Mouse (Mus musculus): ENCODE results near the gene Nr1h2. TPM values are rescaled to one million over a fixed set of nuclear protein-coding genes. Genes with fewer than 3 reads are reported as not detected.
A peak's percentile ranks its signal among the peaks of the same experiment; 100 is the strongest.

Gene Nr1h2
- total RNA-seq, 2 experiments from 2014 or later: 81.4 to 105 TPM

DNA sequence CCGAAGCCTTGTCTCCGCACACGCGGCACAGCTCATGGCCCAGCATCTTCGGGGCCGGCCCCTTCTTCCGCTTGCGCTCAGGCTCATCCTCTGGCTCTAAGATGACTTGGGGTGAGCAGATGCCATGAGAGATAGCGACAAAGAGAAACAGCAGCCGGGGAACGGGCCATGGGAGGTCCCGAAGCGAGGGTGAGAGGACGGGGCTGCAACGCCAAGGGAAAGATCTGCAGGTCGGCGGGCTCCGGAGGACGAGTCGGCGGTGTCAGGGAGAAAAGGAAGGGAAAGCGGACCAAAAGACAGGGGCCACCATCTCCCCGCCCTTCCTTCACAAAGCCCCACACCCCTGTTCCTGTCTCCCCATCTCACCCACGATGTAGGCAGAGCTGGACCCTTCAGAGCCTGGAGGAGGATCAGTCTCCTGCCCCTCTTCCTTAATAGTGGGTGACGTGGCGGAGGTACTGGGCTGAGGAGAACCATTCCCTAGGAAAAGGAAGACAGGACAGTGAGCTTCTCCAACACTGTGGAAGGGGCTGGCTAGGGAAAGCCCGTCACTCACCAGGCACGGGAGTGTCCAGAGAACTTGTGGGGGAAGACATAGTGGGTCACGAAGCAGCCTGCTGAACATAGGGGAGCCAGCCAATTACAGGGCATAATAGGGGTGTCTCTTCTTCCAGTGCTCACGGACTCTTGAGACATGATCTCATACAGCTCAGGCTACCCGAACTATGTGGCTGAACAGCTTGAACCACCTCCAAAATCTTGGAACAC, 1.4 kb downstream of the Nr1h2 start:
- ATAC-seq (replicated peaks; ENCODE audit: low FRiP score, poor library complexity, severe bottlenecking): no peak

DNA sequence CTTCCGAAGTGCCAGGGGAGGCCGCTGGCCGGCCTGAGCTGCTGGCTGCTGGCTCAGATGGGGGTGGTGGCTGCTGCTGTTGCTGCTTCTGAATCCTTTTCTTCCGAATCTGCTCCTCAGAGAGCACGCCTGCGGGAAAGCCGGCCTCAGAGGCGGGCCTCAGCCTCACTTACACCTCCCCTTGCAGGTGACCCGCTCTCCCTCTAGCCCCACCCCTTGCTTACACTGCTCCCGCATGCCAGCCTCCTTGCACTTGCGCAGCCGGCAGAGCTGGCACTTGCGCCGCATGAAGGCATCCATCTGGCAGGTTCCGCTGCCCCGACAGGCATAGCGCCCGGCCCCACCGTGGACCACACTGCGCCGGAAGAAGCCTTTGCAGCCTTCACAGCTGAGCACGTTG, 2.0 kb downstream of the Nr1h2 start:
- ATAC-seq (replicated peaks; ENCODE audit: low FRiP score, poor library complexity, severe bottlenecking): no peak

DNA sequence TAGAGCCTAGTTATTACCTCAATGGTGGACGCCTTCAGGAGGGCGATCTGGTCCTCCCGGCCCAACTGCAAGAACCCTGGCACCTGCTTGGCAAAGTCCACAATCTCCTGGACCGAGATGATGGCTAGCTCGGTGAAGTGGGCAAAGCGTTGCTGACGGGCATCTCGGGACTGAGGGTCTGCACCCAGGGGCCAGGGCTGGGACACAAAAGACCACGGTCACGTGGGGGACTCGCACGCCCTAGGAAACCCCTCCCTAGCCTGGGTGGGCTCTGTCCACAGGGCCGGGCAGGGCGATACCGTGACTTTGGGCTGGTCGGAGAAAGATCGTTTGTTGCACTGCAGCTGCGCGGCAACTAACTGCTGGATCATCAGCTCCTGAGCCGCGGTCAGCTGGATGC, 2.5 kb downstream of the Nr1h2 start:
- ATAC-seq (replicated peaks; ENCODE audit: low FRiP score, poor library complexity, severe bottlenecking): no peak

DNA sequence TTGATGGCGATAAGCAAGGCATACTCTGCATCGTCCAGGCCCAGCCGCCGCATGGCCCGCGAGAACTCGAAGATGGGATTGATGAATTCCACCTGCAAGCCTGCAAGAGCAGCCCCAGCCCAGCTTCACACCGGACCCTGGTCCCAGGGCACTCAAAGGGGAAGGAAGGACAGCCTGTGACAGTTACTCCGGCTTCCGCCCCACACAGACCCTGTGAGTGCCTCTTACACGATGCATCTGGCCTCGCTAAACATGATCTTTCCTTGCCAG, 3.4 kb downstream of the Nr1h2 start:
- no peak for ATAC-seq (replicated peaks; ENCODE audit: low FRiP score, poor library complexity, severe bottlenecking)

DNA sequence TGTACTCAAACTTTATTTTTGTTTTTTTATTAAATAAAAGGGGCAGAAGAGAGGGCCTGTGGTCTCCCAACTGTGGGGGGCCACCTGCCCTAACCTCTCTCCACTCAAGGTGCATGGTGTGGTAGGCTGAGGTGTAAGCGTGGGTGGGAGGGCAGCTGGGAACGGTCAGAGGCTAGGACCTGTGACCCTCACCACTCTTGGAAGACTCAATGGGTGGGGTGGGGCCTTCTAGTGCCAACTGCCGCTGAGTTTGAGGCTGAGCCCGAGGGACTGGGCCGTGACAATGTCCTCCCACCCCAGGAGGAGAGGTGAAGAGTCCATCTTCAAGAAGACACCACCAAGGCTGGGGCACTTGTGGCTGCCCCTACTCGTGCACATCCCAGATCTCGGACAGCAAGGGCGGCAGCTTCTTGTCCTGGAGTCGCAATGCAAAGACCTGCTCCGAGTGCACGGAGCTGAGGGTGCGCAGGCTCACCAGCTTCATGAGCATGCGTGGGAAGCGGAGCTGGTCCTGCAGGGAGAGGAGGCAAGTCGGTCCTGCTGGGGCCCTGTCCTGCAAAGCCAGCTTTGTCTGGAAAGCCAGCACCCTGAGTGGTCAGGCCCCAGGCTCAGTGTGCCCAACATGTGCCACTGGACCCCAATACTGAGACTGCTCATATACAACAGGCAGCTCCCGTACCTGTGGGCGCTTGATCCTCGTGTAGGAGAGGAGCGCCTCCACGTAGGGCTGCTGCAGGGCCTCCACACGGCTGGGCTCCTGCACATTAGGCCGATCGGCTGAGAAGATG, 3.9 kb downstream of the Nr1h2 start:
- ATAC-seq (replicated peaks; ENCODE audit: low FRiP score, poor library complexity, severe bottlenecking): no peak

DNA sequence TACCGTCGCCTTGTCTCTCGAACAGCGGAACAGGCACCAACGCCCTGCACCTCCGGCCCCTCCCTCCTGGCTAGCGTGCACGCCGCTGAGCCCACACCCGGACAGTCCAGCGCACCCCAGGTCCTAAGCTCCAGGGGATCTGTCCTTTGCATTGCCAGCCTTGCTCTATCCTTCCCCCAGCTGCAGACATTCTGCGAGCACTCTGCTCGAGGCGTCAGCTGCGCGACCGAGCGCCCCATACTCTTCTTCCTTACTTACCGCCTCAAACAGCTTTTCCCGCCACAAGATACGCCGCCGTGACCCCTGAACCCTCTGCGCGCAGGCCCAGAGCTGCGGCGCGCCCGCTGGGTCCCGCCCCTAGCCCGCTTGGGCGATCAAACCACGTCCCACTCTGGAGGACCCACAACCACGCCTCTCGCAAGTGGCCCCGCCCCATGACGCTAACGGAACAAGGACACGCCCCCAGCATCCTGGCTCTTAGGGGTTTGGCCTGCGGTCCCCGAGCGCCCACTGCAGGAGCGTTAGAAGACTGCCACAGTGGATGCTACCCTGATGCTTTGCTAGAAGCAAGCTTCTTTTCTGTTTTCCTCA, 5.2 kb downstream of the Nr1h2 start, which contains the start of gene Pold1:
TSS of gene Pold1 (minus strand) at position 353 of the 591 bp plus-strand sequence.
- peak; percentile 86 for ATAC-seq (replicated peaks; ENCODE audit: low FRiP score, poor library complexity, severe bottlenecking)

DNA sequence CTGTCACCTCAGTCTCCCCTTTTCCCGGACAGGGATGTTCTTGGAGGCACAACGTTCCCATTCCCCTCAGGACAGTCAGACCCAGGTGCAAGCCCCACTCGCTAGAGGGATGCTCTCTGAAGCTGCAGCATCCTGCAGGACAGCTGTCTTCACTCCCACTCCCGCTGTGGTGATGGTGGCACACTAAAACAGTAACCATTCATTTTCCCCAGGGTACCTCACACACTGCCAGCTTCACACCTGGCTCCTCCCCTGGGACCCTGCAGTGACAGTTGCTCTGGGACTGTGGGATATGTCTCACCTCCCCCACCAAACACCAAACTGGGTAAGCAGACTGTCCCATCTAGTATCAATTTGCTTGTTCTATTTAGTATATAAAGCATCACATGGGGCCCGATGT, 6.0 kb downstream of the Nr1h2 start:
- ATAC-seq (replicated peaks; ENCODE audit: low FRiP score, poor library complexity, severe bottlenecking): no peak

DNA sequence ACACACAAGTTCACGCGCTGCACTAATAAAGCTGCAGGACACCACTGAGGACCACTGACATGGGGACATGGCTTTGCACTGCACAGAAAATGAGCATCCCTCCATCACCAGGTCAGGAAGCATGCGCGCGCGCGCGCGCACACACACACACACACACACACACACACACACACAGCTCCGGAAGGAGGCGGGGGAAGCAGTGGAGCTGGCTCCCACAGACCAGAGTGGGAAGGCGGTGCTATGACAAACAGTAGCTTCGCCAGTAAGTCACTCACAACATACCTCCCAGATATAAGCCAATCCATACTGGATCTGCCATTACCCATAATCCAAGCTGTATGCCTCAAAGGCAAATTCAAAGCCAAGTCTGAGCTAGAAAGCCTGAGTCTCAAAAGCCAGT, 6.7 kb downstream of the Nr1h2 start:
- no peak for ATAC-seq (replicated peaks; ENCODE audit: low FRiP score, poor library complexity, severe bottlenecking)

DNA sequence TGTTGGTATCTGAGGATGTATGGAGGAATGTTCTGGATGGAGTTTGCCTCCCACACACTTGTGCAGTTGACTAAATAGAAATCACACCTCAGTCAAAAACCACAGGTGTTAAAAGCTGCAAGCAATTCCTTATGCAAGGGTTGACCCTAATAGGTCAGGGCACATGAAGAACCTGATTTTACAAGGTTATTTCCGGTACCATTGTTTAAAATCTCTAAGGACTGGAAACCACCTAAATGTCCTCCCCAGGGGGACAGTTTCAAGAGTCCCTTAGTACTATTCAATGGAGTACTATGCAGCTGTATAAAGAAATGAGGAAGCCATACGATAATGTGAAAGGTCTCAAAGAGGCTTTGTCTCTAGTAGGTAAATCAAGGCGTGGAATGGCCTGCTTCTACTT, 7.5 kb downstream of the Nr1h2 start:
- no peak for ATAC-seq (replicated peaks; ENCODE audit: low FRiP score, poor library complexity, severe bottlenecking)

DNA sequence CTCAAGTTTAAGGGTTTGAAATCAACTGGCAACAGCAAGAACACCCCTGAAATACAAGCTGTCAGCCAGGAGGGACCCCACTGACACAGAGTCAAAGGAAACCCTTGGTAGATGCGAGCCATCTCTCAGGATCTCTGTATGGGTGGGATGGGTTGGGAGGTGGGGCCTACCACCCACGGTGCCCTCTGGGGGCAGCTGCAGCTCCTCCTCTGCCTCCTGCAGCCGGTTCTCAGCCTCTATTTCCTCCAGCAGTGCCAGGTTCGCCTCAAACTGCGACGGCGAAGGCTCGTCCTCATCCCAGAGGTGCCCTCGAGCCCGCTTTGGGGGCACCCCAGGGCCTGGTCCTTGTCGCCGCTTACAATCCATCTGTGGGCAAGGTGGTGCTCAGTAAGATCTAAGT, 10.7 kb downstream of the Nr1h2 start:
- ATAC-seq (replicated peaks; ENCODE audit: low FRiP score, poor library complexity, severe bottlenecking): no peak

DNA sequence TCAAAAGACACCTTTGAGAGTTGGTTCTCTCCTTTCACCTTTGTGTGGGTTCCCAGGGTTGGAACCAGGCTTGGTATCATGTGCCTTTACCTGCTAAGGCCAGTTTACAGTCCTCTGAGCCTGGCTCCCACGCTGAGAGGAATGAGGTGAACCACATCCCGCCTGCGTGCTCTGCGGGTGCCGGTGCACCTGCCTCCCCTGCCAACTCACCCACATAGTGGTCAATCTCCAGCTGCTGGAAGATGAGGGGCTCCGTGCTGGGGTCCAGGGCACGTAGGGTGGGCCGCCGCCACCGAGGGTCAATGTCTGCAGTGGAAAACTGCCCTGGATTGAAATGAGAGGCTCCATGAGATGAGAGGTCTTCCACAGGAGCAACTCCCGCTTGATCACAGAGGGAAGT, 11.2 kb downstream of the Nr1h2 start:
- ATAC-seq (replicated peaks; ENCODE audit: low FRiP score, poor library complexity, severe bottlenecking): no peak

DNA sequence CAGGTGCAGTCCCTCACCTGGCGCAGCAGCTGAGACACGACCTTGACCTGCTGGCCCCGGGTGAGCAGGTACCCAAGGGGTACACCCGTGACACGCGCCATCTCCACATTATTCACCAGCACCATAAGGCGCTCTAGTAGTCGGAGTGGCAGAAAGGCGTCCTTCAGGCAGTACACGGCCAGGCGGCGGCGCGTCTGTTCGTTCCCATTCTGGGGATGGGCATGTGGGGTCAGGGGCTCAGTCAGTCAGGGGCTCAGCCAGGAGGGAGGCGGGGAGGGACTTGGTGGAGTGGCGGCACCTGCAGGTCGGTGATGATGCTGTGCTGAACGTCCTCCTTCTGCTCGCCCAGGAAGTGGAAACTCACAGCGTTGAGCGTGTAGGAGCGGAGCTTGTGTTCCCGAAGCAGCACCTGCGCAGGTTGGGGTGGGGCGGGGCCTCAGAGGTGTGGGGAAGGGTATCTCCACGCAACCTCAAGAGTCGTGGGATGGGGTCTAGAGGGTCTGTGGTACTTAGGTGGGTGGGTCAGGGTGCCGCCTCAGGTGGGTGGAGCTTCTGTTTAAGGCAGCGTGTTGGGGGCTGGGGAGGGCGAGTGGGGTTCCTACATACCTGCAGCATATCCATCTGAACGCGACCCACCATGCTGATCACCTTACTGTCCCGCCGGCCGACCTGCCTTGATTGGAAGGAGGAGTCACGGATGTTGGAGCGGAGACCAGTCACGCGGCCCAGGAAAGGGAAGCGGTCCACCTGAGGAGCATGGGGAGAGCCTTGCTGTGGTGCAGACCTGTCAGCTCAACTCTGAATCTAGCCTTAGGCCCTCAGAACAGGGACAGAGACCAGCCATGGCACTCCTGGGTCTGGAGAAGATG, 14.8 kb downstream of the Nr1h2 start:
- no peak for ATAC-seq (replicated peaks; ENCODE audit: low FRiP score, poor library complexity, severe bottlenecking)

DNA sequence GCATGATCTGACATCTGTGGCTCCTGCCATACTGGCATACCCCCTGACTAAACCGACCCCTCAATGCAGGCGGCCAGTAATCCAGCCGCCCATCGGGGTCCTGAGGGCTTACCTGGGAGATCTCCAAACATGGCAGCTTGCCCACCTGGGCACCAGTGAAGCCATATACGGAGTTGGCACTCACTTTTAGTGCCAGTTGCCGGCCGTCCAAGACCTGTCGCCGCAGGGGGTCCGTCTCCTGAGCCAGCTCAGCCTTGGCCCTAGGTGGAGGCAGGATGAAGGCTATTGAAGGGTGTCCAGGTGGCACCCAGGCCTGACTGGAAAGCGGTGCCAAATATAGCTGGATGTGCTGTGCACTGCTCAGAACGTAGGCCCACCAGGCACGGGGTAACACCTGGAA, 16.3 kb downstream of the Nr1h2 start:
- ATAC-seq (replicated peaks; ENCODE audit: low FRiP score, poor library complexity, severe bottlenecking): no peak

DNA sequence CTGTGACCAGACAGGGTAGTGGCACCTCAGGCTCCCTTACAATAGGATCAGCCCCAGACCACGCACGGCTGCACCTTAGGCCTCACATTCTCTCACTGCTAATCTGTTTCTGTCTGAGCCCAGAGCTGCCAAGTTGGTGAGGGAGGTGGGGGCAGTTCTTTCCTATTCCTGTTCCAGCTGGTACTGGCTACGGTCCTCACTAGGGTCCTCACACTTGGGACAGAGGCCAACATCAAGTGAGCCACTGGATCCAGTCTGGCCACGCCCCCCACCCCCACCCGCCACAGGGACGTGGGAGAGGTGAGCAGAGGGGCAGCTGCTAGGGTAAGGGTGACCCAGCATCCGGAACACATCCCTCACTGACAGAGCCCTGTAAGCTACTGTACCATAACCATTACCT, 16.7 kb downstream of the Nr1h2 start:
- no peak for ATAC-seq (replicated peaks; ENCODE audit: low FRiP score, poor library complexity, severe bottlenecking)

DNA sequence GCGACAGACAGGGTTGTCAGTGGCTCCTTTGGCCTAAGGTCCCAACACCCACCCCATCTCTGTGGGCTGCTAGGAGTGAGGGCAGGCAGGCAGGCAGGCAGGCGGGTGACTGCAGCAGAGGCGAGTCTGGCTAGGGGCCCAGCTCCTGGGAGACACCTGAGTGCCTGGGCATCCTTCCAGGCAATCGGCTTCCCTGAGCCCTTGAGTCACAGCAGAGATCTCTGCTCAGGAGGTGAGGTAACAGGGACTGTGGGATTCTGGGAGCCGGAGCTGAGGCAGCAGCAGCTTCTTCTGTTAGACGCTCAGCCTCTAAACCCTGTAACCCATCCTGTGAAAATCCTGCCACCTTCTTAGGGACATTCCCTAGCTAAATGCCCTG, 17.2 kb downstream of the Nr1h2 start:
- no peak for ATAC-seq (replicated peaks; ENCODE audit: low FRiP score, poor library complexity, severe bottlenecking)

DNA sequence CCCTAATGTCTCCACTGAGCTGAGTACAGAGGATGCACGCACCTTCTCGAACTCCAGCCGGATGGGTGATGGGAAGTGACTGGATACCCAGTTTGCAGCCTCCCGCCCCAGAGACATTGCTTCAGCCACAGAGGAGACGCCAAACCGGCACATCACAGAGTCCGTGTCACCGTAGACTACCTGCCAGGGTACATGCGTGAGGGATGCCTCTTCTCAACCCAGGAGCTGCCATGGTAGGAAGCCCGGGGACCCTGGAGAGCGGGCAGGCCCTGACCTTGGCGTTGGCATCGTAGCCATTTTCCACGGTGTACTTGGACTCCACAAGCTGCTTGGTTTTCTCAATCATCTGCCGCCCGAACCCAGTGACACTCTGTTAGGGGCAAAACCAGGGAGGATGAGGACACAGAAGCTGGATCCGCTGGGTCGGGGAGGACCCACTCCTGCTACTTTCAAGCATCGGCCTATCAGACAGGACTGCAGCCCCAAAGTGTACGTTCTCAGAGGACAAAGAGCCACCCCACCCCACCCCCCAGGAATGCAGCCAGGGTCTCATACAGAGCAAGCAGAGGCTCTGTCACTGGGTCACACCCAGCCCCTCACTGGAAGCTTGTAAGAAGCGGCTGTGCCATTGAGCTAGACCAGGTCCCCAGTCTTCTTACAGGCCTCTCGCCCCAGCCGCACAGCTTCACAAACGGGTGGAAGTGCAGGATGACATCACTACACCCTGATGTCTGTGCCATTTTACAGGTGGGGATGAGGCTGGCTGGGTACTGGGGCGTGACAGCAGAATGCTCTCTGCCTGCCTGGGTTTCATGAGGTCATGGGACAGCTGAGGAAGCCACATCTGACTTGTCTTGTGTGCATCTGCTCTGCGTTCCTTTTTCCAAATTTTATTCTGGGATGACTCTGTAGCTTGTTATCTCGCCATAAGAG, 17.8 kb downstream of the Nr1h2 start:
- ATAC-seq (replicated peaks; ENCODE audit: low FRiP score, poor library complexity, severe bottlenecking): no peak

DNA sequence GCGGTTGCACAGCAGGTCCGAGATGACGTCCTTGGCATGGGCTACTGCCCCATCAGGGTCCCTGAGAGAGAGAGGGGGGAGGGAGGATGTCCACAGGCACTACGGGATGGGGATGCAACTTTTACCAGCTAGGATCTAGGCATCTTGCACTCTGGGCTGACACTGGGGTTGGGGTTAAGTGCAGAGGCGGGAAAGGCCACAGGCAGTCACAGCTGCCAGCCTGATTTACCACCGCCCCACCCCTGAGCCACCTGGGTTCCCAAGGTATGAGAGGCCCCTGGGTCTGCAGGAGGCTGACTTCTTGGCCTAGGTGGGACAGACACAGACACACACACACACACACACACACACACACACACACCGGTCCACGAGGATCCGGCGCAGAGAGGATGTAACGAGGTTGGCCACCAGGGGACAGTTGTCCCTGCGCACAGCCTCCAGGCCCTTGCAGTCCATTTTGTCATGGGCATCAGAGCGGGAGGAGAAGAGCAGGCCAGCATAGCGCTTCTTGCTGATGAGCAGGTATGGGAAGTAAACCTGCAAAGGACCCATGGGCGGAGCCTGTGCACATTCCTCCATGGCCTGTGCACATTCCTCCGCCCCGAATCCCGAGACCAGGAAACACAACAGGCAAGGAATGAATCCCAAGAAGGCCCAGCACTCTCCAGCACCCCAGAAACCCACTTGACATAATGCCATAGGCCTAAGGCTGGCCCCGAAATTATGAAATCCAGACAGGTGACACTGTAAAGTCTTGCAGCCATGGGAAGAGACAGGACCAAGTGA, 18.9 kb downstream of the Nr1h2 start:
- ATAC-seq (replicated peaks; ENCODE audit: low FRiP score, poor library complexity, severe bottlenecking): no peak

DNA sequence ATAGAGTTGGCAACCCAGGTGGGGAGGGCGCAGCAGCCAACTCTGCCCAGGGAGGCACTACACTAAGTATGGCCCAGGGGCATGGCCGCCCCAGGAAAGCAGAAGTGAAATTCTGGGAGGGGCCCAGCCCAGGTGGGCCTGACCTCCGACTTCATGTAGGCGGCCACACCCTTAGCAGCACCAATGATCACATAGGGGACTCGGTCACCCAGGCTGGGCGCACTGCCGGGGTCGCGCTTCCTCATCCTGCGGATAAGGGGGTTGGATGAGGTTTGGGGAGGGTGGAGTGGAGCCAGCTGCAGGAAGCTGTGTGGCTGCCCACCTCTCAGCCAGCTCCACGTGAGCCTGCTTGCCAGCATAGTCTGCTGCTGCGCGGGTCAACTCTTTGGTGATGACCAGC, 19.5 kb downstream of the Nr1h2 start:
- no peak for ATAC-seq (replicated peaks; ENCODE audit: low FRiP score, poor library complexity, severe bottlenecking)

DNA sequence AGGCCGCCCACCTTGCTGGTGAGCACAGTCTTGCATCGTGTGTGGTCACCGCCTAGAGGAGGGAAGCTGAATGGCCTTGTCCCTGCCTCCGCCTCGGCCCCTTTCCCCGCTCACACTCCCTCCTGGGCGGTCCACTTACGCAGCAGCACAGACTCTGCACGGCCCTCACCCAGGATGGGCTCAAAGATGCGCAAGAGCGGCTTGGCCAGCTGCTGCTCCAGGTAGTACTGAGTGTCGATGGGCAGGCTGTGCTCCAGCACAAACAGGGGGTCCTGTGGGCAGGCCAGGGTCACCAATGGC, 20.1 kb downstream of the Nr1h2 start:
- no peak for ATAC-seq (replicated peaks; ENCODE audit: low FRiP score, poor library complexity, severe bottlenecking)
